Mouse (Mus musculus) natural killer cell, adult 2 months (primary cell): ENCODE data around the gene Rab3gap2.

Source experiments
- DNase-seq, 2 experiments: peaks; one replicate each; pipeline ENCODE4 v3.0.0; 2022; ENCODE audit warnings: low spot score in 2 of 2

Gene Rab3gap2

DNA sequence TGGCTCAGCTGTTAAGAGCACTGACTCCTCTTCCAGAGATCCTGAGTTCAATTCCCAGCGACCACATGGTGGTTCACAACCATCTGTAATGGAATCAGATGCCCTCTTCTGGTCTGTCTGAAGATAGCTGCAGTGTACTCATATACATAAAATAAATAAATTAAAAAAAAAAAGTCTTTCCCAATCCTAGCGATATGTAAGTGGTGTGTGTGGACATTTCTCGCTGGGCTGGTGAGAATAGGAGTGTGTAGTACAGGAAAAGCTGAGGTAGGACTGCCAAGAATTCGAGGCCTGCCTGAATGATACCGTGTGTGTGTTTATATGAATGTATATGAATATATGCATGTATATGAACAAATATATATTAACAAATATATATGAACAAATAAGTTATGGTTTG lies 127.4 kb downstream of the Rab3gap2 start:
- no peak for DNase-seq

DNA sequence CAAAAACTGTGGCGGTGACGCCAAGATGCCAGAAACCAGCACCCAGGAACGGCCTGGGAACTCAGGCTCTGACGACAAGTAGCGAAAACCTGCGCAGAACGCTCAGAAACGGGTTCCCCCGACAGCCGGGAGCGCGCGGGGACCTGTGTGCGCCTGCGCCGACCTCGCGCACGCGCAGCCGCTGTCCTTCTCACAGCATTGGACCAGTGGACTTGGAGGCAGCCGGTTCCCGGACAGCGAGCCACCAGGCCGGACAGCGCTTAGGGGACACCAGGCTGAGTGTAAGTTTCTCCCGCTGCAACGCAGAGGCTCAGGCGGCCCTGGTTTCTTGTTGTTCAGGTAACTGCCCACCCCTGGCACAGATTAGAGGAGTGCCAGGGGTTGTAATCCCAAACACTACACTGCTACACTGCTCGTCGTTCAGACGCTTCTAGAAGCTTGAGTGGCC lies 128.1 kb downstream of the Rab3gap2 start, which contains the start of gene Bpnt1:
Gene Bpnt1 (plus strand): TSS at position 167 of the 448 bp plus-strand sequence.
- peak; percentile 74 to 78 for DNase-seq

DNA sequence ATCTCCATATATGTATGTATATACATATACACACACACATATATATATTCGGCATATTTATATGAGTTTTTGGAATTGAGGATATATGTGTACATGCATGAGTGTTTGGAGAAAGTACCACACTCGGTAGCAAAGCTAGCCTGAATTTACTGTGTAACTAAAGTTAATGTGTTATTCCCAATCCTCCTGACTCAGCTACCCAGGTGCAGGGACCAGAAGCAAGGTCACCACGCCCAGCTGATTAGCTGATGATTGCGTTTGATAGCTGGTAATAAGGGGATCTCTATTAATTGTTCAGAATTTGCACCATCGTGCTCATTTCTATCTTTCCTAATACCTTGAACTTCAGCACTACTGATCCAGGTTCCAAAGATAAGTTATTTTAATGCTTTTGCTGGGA lies 129.7 kb downstream of the Rab3gap2 start:
- DNase-seq = no peak

DNA sequence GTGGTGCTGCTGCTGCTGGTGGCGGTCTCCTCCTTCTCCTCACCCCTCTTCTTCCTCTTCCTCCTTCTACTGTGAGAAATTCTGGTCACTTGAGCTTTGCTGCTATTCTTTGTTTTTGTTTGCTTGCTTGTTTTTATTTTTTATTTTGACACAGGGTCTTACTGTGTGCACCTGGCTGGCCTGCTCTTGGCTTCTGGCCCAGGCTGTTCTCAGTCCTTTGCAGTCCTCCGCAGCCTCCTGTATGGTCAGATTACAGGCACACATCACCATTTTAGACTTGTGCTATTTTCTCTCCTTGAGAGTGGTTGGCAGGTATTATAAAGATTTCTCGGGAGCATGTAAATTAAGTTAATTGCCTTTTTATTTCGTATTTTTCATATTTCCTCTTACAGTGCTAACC lies 130.2 kb downstream of the Rab3gap2 start:
- DNase-seq = no peak

DNA sequence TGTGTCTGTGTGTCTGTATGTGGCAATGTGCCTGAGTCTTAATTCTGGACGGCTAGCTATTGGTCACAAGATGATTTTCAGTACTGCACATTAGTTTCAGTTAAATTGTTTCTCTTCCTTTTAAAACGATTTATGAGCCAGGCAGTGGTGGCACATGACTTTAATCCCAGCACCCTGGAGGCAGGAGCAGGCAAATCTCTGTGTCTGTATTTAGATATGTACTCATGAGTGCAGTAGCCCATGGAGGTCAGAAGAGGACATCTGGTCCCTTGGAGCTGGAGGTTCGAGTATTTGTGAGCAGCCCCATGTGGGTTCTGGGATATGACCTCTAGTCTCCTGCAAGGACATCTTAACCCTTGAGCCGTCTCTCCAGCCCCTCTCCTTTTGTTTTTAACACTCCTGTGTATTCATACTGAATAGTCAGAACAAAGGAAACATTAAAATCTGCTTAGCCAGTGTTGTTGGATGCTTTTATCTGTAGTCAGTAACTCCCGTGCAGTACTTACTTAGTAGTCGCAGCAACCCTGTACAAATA lies 131.4 kb downstream of the Rab3gap2 start:
- no peak for DNase-seq
